In the genomic region with DNA sequence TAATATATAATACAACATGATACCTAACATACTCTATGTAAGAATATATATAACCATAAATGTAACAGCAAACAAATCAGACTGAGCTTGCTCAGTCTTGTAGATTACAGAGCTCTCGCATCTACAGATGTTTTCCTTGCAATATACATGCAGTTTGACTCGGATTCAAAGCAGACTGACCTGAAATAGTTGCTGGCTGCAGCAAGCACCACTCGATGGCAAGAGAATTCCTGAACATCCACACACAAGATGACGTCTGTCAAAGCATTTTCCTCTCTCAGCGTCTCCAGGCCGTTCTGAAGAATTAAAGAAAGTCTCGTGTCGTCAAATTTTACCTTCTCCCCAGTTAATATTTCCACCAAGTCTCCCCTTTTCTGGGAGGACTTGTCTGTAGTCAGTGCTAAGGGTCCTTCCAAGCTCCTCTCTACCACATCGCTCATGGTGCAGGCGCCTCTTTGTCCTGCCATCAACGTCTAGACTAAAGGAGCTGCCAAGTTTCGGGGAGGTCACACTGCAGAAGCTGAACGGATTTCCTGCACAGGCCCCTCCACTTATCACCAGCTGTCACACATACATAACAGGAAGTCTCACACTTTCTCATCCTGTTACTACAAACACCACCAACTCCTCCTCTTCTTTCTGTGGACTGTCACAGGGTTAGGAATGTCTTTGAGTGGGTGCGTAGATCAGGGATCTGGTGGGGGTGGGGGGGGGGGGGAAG, we compare ENCODE assay signal across 8 mouse cellular contexts. TPM values are rescaled to one million over a fixed set of nuclear protein-coding genes. Genes with fewer than 3 reads are reported as not detected.
DNase-seq lines count a peak whose midpoint lies in the region; ATAC-seq and TF ChIP-seq lines count a peak whose summit lies in the region.

A gene (minus strand): TSS at position 501 of the 721 bp plus-strand sequence.

- TF ChIP-seq EP300 in stomach, postnatal 0 days (optimal IDR thresholded peaks at IDR 0.05), result no peak

- peak; percentile 90 for DNase-seq in A20 (ENCODE audit: low read depth, low spot score)
- DNase-seq in adrenal gland, adult (ENCODE audit: inconsistent age in 2 of 2, low spot score in 1 of 2), result peak; percentile 64 to 79
- DNase-seq in heart, adult 18-20 months, result peak; percentile 73 to 85
- DNase-seq in kidney, adult 2 months, result peak; percentile 87
- peak; percentile 65 for DNase-seq in lung, postnatal 14 days
- DNase-seq in stomach, postnatal 0 days (ENCODE audit: low spot score), result no peak
- DNase-seq in right cerebral cortex, postnatal 14 days, result no peak
- no peak for DNase-seq in cerebellum, adult 8-10 months

- peak; percentile 56; the same call in 1 of the 2 replicates for ATAC-seq in stomach, postnatal 0 days (ENCODE audit: low FRiP score, low TSS enrichment)

- no peaks in the 10 kb centered on the region for H3K36me3 ChIP-seq in kidney, adult 2 months (ENCODE audit: control insufficient read depth, insufficient read depth, low read length)
- no peaks in the 10 kb centered on the region for H3K36me3 ChIP-seq in stomach, postnatal 0 days (ENCODE audit: control insufficient read depth, insufficient read depth, low read length)

- H3K4me1 ChIP-seq in kidney, adult 2 months (ENCODE audit: control insufficient read depth, insufficient read depth, low read length), result no peaks in the 10 kb centered on the region
- H3K4me1 ChIP-seq in stomach, postnatal 0 days (replicated peaks; ENCODE audit: control insufficient read depth, insufficient read depth), result no peaks in the 10 kb centered on the region

- no peaks in the 10 kb centered on the region for H3K9me3 ChIP-seq in stomach, postnatal 0 days (ENCODE audit: control insufficient read depth, low read length)

- H3K27me3 ChIP-seq in kidney, adult 2 months (replicated peaks; ENCODE audit: control insufficient read depth, insufficient read depth, low read length), result no peaks in the 10 kb centered on the region
- no peaks in the 10 kb centered on the region for H3K27me3 ChIP-seq in stomach, postnatal 0 days (ENCODE audit: control insufficient read depth, insufficient read depth, low read length)

- peak within 1 kb of the TSS; percentile 21 for H3K4me2 ChIP-seq in stomach, postnatal 0 days (replicated peaks; ENCODE audit: low read depth)

- WGBS in kidney, adult 2 months, result 53% methylated on average over 14 of the region's 14 CpGs
- 27% methylated on average over 13 of the region's 14 CpGs for WGBS in stomach, postnatal 0 days

- peak within 1 kb of the TSS; percentile 42 for H3K4me3 ChIP-seq in kidney, adult 2 months (ENCODE audit: insufficient read depth, low read depth, low read length)
- H3K4me3 ChIP-seq in stomach, postnatal 0 days (ENCODE audit: low read depth, low read length), result peak within 1 kb of the TSS; percentile 22; the same call in 1 of the 2 replicates

- TF ChIP-seq POLR2A in kidney, adult 2 months (IDR thresholded peaks at IDR 0.05; ENCODE audit: low read depth, low read length), result no peak

- no peak for TF ChIP-seq CTCF in kidney, adult 2 months (conservative IDR thresholded peaks at IDR 0.05; ENCODE audit: insufficient read depth, insufficient read length, low read depth, low read length)
- TF ChIP-seq CTCF in stomach, postnatal 0 days (IDR thresholded peaks at IDR 0.05; ENCODE audit: low read depth), result no peak

- peak within 1 kb of the TSS; percentile 94 for H3K27ac ChIP-seq in kidney, adult 2 months (ENCODE audit: insufficient read depth, low read depth, low read length)
- H3K27ac ChIP-seq in stomach, postnatal 0 days (replicated peaks), result 0 out of 2 replicates have a peak within 1 kb of the TSS, but pooled peaks have one; percentile 14

- 0 out of 2 replicates have a peak within 1 kb of the TSS, but pooled peaks have one; percentile 38 for H3K9ac ChIP-seq in stomach, postnatal 0 days (ENCODE audit: low read length)

RNA-seq across cellular contexts. Expression of the gene that starts here (rescaled TPM):
- 1 to 10 TPM; 5.2 to 6.4 TPM for total RNA-seq in heart, adult 18-20 months (2021)
- 4.1 and 5.2 TPM in 2 replicates for polyA plus RNA-seq in kidney, adult 2 months (2012; rRNA removed)
- 2.4 and 2.7 TPM in 2 replicates for polyA plus RNA-seq in stomach, postnatal 0 days (2015; fragmentation: Nextera tagmentation; extraction: Ambion mirVana)

Comparison
In these comparisons a context has a peak if more than half of its experiments do, and no peak if none do; other contexts are left out.
1. DNase-seq: peak in A20 (single experiment), adrenal gland, adult (2 of 2), heart, adult 18-20 months (2 of 2), kidney, adult 2 months (single experiment) and lung, postnatal 14 days (single experiment); none in stomach, postnatal 0 days (single experiment), right cerebral cortex, postnatal 14 days (single experiment) and cerebellum, adult 8-10 months (single experiment).